Mouse (Mus musculus) stomach, embryonic 15.5 days (tissue): ENCODE measurements around the gene 2210407C18Rik. TPM values are rescaled to one million over a fixed set of nuclear protein-coding genes. Genes with fewer than 3 reads are reported as not detected.
A peak's percentile ranks its signal among the peaks of the same experiment; 100 is the strongest.

ENCODE experiments used
- ATAC-seq: fragments of 200-750 bp; cut with Nextera tagmentation; 2 replicates; pipeline ENCODE4 v1.8.0; 2017; ENCODE audit warnings: low read depth, moderate number of reproducible peaks, moderate TSS enrichment; ENCODE audit not compliant: insufficient read depth, low FRiP score
- H3K27ac ChIP-seq: fragments of 300-500 bp; sonication (generic); 2 replicates; pipeline ENCODE4 v1.5.1; 2015; ENCODE audit warnings: mild to moderate bottlenecking, inconsistent platforms
- H3K27me3 ChIP-seq: fragments of 300-500 bp; sonication (generic); replicated peaks from 2 replicates; pipeline ENCODE4 v1.6.1; 2015; ENCODE audit warnings: inconsistent platforms
- H3K36me3 ChIP-seq: fragments of 300-500 bp; sonication (generic); 2 replicates; pipeline ENCODE4 v1.6.1; 2015; ENCODE audit warnings: inconsistent platforms
- H3K4me1 ChIP-seq: fragments of 300-500 bp; sonication (generic); 2 replicates; pipeline ENCODE4 v1.6.1; 2015; ENCODE audit warnings: inconsistent platforms
- H3K4me2 ChIP-seq: fragments of 300-500 bp; sonication (generic); 2 replicates; pipeline ENCODE4 v1.6.1; 2015; ENCODE audit warnings: mild to moderate bottlenecking, inconsistent platforms
- H3K4me3 ChIP-seq: fragments of 300-500 bp; sonication (generic); replicated peaks from 2 replicates; pipeline ENCODE4 v1.5.1; 2015; ENCODE audit warnings: inconsistent platforms
- H3K9ac ChIP-seq: fragments of 300-500 bp; sonication (generic); 2 replicates; pipeline ENCODE4 v1.6.1; 2015; ENCODE audit warnings: inconsistent platforms
- H3K9me3 ChIP-seq: fragments of 300-500 bp; sonication (generic); 2 replicates; pipeline ENCODE4 v1.6.1; 2016; ENCODE audit warnings: inconsistent platforms
- WGBS: fragments of 180-500 bp; shearing (Covaris S2); methylation state at CpG from one replicate; pipeline ENCODE4 v1.1.7; 2015; 5-methylcytosine and 5-hydroxymethylcytosine counted together
- polyA plus RNA-seq: library from polyadenylated mRNA; unstranded; fragments of >200 nt; fragmentation: Nextera tagmentation; extraction: Ambion mirVana; gene quantifications from 2 replicates; pipeline ENCODE4 v1.2.1, GENCODE M21; 2015

Gene 2210407C18Rik
- 0.84 and 2.3 TPM in 2 replicates for polyA plus RNA-seq

DNA sequence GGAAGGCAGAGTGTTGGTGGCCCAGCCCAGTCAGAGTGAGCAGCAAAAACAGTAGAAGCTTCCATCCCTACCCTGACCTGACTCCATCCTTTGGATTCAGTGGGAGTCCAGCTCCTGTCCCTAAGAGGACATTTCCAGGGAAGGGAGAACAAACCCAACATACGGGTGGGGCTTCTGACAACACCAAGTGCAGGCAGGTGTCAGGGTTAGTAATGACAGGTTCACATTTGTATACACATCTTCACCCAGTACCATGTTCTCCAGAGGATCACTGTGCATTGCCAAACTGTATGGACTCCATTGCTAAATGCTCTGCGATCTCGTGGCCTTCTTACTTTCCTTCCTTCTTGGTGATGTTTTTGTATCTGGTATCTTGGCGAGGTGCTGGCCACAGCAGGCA is at the start of gene 2210407C18Rik:
2210407C18Rik (minus strand) TSS at position 101 of the 400 bp plus-strand sequence.
- Histone ChIP-seq H3K9me3 (no peaks in the 10 kb centered on the region), H3K27me3 (no peaks in the 10 kb centered on the region), H3K36me3 (no peaks in the 10 kb centered on the region), H3K4me3 (no peak within 1 kb of the TSS), H3K9ac (no peak within 1 kb of the TSS), H3K4me2 (no peak within 1 kb of the TSS), H3K27ac (no peak within 1 kb of the TSS), H3K4me1 (no peaks in the 10 kb centered on the region; the same call in 1 of the 2 replicates)
- ATAC-seq, result no peak
- 86% methylated on average over 4 of the region's 4 CpGs for WGBS

DNA sequence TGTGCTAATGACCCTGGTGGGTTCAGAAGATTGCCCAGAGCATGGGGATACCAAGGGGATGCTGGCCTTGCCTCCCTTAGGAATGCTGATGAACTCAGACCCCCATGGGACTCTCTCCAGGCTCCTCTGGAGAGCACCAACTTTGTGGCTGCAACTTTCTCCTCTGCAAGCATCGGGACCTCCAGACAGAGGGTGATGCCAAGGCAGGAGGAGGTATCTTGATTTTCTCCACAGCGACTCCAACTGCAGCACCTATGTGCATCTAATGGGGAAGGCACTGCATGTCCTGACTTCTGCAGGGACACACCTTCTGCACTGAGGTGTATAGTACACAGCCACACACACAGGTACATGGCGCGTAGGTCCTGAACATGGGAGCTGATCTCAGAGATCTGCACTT is 42.7 kb upstream of the 2210407C18Rik start, which contains the start of gene Olfr322:
Olfr322 (plus strand) TSS at position 187 of the 400 bp plus-strand sequence.
- no peak within 1 kb of the TSS for H3K4me3 ChIP-seq
- no peaks in the 10 kb centered on the region for H3K36me3 ChIP-seq
- 83% methylated on average over 4 of the region's 4 CpGs for WGBS
- H3K4me1 ChIP-seq, result no peaks in the 10 kb centered on the region
- no peak within 1 kb of the TSS for H3K27ac ChIP-seq
- no peak within 1 kb of the TSS for H3K4me2 ChIP-seq
- H3K27me3 ChIP-seq, result no peaks in the 10 kb centered on the region
- no peak within 1 kb of the TSS for H3K9ac ChIP-seq
- ATAC-seq, result no peak
- H3K9me3 ChIP-seq, result no peaks in the 10 kb centered on the region

DNA sequence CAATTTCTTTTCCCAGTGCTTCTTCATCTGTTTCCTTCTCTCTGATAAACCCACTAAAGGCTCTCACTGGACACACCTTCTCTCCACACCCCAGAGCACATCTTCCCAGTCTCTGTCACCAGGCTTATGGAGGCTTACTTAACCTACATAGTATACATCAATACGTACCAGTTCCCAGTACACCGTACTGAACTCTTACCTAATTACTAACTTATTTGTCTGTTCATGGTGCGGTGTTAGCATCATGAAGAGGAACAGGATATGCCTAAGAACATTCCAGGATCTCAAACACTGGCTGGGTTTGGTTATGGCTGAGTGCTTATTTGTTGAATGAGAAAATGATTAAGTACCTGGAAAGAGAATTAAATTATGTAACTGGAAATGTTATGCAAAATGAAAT is 39.3 kb upstream of the 2210407C18Rik start:
- no peaks in the 10 kb centered on the region for H3K9me3 ChIP-seq
- 85% methylated on average over 3 of the region's 3 CpGs for WGBS
- no peak overlapping the region for H3K27ac ChIP-seq
- H3K4me1 ChIP-seq, result no peaks in the 10 kb centered on the region
- no peak overlapping the region for H3K4me3 ChIP-seq
- no peaks in the 10 kb centered on the region for H3K36me3 ChIP-seq
- no peaks in the 10 kb centered on the region for H3K27me3 ChIP-seq
- no peak overlapping the region for H3K9ac ChIP-seq
- H3K4me2 ChIP-seq, result no peak overlapping the region
- ATAC-seq, result no peak

DNA sequence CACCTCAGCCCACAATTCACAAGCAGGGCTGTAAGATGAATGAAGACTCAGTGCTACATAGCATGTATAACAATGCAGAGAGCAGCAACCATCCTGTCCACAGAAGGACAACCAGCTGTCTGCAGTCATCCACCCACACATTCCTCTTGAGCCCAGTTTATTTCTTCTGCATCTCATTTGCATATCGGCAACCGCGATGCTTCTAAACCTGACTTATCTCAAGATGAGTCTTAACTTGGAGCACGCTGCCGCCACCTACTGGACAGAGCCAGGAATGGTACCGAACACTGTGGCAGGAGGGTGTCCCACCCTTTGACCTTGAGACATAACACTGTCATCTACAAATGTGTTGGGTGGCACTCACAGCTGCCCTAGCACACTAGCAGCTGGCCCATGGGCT is 27.5 kb upstream of the 2210407C18Rik start:
- ATAC-seq, result no peak
- H3K4me1 ChIP-seq, result no peaks in the 10 kb centered on the region; the same call in 1 of the 2 replicates
- H3K27me3 ChIP-seq, result peaks cover 6% of the 10 kb centered on the region
- no peak overlapping the region for H3K9ac ChIP-seq
- 34% methylated on average over 6 of the region's 6 CpGs for WGBS
- no peak overlapping the region for H3K27ac ChIP-seq
- H3K4me2 ChIP-seq, result no peak overlapping the region
- no peaks in the 10 kb centered on the region for H3K36me3 ChIP-seq
- H3K9me3 ChIP-seq, result no peaks in the 10 kb centered on the region
- H3K4me3 ChIP-seq, result no peak overlapping the region

DNA sequence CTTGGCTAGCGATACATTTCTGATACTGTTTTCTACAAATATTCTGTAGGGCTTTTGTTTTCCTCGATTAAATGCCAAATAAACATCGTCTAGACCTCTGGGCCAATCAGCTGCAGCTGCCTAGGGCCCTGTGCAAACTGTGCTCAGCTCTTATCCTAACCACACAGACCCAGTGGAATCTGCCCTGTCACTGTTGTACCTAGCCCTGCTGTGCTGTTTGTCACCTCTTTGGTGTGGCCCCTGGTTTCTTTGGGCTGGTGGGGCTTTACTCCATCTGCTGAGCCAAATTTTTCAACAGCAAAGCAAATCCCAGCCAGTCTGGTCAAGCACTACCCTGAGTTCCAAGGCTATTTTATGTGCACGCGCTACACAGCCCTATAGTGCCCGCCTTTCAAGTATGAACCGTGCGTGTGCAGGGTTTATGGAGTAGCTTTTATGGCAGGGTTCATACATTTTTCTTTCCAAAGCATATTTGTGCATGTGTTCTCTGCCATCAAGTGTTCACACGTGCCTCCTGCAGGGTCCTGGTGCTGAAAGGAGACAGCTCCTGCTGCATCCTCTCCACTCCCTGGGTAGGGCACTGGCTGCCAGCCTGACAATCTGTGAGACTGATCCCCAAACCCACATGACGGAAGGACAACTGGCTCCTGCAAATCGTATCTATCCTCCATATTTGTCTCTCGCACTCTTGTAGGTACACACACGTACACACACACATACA is 25.9 kb upstream of the 2210407C18Rik start:
- H3K9ac ChIP-seq, result no peak overlapping the region
- no peaks in the 10 kb centered on the region for H3K36me3 ChIP-seq
- H3K4me3 ChIP-seq, result no peak overlapping the region
- no peaks in the 10 kb centered on the region; the same call in 1 of the 2 replicates for H3K4me1 ChIP-seq
- 78% methylated on average over 13 of the region's 13 CpGs for WGBS
- peak; percentile 93 for ATAC-seq
- H3K4me2 ChIP-seq, result no peak overlapping the region
- no peaks in the 10 kb centered on the region for H3K9me3 ChIP-seq
- no peak overlapping the region for H3K27ac ChIP-seq
- peaks cover 6% of the 10 kb centered on the region for H3K27me3 ChIP-seq

DNA sequence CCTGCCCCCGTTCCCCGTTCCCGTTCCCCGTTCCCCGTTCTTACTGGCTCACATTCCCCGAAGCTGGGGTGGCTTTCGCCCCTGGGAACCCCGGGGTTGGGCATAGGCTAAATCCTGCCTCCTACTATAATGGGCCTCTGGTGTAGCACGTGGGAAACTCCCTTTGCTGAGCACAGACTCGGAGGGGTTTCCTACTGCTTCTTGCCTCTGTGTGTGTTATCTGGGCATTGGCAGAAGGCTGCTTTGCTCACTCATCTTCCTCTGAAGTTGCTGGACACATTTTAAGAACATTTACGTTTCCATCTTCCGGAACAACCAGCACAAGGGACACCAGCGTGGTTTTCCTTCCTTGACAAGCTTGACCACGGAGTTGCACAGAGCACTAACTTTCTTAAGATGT is 25.2 kb upstream of the 2210407C18Rik start:
- Histone ChIP-seq H3K4me2 (peak overlapping the region; percentile 70), H3K27me3 (peaks cover 6% of the 10 kb centered on the region), H3K36me3 (no peaks in the 10 kb centered on the region), H3K4me3 (peak overlapping the region; percentile 34; the same call in 1 of the 2 replicates), H3K9ac (no peak overlapping the region), H3K27ac (no peak overlapping the region), H3K9me3 (no peaks in the 10 kb centered on the region), H3K4me1 (no peaks in the 10 kb centered on the region; the same call in 1 of the 2 replicates)
- ATAC-seq, result peak; percentile 61; the same call in 1 of the 2 replicates
- 28% methylated on average over 14 of the region's 14 CpGs for WGBS

DNA sequence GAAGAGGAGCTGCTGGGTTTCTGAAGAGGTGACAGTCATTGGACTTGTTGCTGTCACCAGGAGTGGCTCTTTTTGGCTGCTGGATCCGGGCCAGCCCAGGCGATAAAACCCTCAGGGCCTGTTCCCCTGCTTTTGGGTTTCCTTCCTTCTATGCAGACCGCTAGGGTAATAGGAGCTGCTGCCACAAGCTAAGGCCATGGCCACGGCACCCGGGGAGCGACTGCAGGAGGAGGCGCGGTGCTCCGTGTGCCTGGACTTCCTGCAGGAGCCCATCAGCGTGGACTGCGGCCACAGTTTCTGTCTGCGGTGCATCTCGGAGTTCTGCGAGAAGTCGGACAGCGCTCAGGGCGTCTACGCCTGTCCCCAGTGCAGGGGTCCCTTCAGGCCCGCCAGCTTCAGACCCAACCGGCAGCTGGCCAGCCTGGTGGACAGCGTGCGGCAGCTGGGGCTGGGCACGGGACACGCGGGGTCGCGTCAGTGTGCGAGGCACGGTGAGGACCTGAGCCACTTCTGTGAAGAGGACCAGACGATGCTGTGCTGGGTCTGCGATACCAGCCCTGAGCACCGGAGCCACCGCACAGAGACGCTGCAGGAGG is 24.5 kb upstream of the 2210407C18Rik start, which contains the start of gene Trim58:
Trim58 (plus strand) TSS at position 194 of the 596 bp plus-strand sequence.
- H3K4me3 ChIP-seq, result peak within 1 kb of the TSS; percentile 34
- peak within 1 kb of the TSS; percentile 9; the same call in 1 of the 2 replicates for H3K9ac ChIP-seq
- H3K27ac ChIP-seq, result no peak within 1 kb of the TSS
- peak; percentile 56; the same call in 1 of the 2 replicates for ATAC-seq
- H3K9me3 ChIP-seq, result no peaks in the 10 kb centered on the region
- H3K4me2 ChIP-seq, result peak within 1 kb of the TSS; percentile 70
- no peaks in the 10 kb centered on the region; the same call in 1 of the 2 replicates for H3K4me1 ChIP-seq
- H3K36me3 ChIP-seq, result no peaks in the 10 kb centered on the region
- 3% methylated on average over 34 of the region's 34 CpGs for WGBS
- peaks cover 6% of the 10 kb centered on the region for H3K27me3 ChIP-seq

DNA sequence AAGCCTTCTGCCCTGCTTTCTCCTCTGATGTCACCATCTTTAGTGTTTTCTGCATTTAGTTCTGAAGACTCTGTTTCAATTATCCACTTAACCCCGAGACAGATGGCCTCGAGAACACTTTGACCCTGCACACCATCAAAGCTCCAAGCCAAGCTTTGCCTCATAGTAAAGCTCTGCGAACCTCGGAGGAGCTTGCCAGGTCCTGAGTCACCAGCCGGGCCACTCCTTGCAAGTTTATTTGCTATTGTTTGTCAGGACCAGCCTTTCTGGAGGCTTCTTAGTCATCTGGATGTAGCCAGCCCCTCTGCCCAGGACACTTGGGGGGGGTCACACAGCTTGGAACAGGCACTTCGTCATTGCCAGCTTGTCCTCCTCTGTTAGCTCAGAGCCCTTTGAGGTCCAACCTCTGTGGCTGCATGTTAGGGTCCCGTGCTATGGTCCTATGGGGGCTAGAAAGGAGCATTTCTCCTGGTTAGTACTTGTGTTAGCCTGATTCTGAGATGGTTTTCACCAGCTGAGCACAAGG is 22.4 kb upstream of the 2210407C18Rik start:
- Histone ChIP-seq H3K36me3 (no peaks in the 10 kb centered on the region), H3K4me1 (no peaks in the 10 kb centered on the region; the same call in 1 of the 2 replicates), H3K27me3 (peaks cover 6% of the 10 kb centered on the region), H3K9me3 (no peaks in the 10 kb centered on the region), H3K9ac (no peak overlapping the region), H3K4me3 (no peak overlapping the region), H3K27ac (no peak overlapping the region), H3K4me2 (no peak overlapping the region)
- ATAC-seq, result no peak
- WGBS, result 38% methylated on average over 7 of the region's 7 CpGs

DNA sequence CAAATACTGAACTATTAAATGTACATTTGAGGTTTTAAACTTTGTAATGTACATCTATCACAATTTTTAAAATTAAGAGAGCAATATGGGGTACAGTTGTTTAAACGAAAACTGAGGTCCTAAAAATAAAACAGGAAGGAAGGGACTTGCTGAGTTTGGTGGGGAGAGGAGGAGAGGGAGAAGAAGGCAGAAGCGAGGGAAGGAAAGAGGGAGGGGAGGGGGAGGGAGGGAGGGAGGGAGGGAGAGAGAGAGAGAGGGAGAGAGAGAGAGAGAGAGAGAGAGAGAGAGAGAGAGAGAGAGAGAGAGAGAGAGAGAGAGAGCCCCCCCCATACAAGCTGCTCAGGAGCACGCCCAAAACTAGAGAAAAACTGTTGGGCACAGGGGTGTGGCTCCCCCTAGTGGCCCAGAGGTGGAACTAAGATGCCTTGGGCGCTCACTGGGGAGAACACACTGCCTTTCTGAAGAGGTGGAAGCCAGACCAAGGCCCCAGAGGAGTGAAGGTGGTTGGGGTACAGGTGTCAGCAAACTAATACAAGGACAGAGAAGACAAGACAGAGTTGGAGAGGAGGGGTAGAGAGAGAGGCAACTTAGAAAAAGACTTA is 20.6 kb upstream of the 2210407C18Rik start:
- Histone ChIP-seq H3K36me3 (no peaks in the 10 kb centered on the region), H3K27ac (no peak overlapping the region), H3K27me3 (peaks cover 6% of the 10 kb centered on the region), H3K9me3 (no peaks in the 10 kb centered on the region), H3K4me1 (no peaks in the 10 kb centered on the region; the same call in 1 of the 2 replicates), H3K4me2 (no peak overlapping the region), H3K9ac (no peak overlapping the region), H3K4me3 (no peak overlapping the region)
- no peak for ATAC-seq
- WGBS, result 23% methylated on average over 4 of the region's 4 CpGs

DNA sequence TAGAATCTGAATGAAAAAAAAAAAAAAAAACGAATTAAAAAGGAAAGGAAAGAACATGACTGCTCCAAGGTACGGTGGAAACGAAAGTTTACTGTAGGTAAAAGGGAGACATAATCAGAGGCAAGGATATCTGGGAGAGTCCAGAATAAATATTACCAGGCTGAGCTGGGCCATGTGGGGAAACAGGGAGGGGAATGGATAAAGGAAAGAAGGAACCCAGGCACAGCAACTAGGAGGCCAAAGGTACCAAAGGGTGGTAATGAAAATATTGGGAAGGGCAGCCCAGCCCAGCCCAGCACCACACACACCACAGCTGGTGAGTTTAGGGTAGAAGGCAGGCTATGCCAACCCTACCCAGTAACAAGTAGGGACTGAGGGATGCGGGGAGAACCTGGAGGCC is 19.0 kb upstream of the 2210407C18Rik start:
- Histone ChIP-seq H3K9me3 (no peaks in the 10 kb centered on the region), H3K9ac (no peak overlapping the region), H3K4me3 (no peak overlapping the region), H3K4me1 (no peaks in the 10 kb centered on the region), H3K4me2 (no peak overlapping the region), H3K27me3 (no peaks in the 10 kb centered on the region), H3K36me3 (no peaks in the 10 kb centered on the region), H3K27ac (no peak overlapping the region)
- ATAC-seq, result peak; percentile 68
- 60% methylated on average over 4 of the region's 4 CpGs for WGBS

DNA sequence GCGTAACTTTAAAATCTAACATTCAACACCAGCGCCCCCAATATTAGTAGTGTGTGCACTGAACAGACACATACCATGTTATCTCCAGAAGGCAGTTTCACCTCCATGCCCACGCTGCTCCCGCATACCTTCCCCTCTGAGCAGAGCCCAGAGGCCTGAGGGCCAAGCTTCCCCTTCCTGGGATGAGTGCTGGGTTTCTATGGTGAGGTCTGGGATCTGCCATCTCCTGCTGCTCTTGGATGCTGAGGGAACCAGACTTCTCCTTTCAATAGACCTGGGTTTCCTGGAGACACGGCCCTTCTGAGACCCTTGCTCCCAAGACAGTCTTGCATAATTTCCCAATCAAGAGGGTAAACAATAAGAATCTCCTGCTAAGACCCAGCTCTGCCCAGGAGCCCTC is 14.5 kb upstream of the 2210407C18Rik start, which contains the start of gene Olfr323:
Olfr323 (minus strand) TSS at position 101 of the 400 bp plus-strand sequence.
- Histone ChIP-seq H3K36me3 (no peaks in the 10 kb centered on the region), H3K4me3 (no peak within 1 kb of the TSS), H3K27ac (no peak within 1 kb of the TSS), H3K4me1 (no peaks in the 10 kb centered on the region), H3K4me2 (no peak within 1 kb of the TSS), H3K9ac (no peak within 1 kb of the TSS), H3K27me3 (no peaks in the 10 kb centered on the region), H3K9me3 (no peaks in the 10 kb centered on the region)
- 72% methylated on average over 5 of the region's 5 CpGs for WGBS
- no peak for ATAC-seq
